Mouse (Mus musculus): Measurements from ENCODE around the gene Fbxl8.
A peak's percentile ranks its signal among the peaks of the same experiment; 100 is the strongest.
"Not testable (repeated sequence)": the region's sequence is repeated elsewhere in the genome, so short reads cannot be mapped to it uniquely, and the experiment has no call there.

The Fbxl8 gene

DNA sequence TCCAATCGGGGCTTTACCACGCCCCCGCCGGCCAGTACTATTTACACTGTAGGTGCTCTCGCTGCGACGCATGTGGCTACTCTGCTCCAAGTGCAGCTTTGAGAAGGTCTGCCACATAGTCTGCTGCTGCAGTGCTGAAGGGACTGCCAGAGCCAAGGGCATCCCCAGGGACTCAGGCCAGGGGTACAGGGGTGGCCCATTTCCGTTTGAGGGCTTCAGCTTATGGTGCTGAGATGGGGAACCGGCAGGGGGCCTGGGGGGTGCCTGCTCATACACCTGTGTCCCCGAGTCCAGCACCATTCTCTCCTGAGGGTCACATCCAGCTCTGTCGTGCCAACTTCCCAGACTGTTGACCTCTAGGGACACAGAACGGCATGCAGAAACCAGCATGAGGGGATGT is 21.1 kb downstream of the Fbxl8 start:
- no peak for DNase-seq

DNA sequence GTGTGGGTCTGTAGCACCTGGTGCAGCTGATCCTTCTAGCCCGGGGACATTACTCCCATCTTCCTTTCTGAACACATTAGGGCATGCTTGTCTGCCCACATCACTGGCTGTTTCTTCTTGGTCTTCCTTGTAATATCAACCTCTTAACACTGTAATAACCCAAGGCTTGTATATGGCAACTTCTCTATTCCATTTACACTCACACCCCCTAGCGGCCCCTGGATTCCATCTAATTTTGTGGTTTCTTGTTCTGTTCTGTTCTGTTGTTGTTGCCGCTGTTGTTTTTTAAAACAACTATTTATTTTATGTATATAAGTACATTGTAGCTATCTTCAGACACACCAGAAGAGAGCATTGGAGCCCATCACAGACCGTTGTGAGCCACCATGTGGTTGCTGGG is 22.5 kb downstream of the Fbxl8 start:
- DNase-seq, result no peak

DNA sequence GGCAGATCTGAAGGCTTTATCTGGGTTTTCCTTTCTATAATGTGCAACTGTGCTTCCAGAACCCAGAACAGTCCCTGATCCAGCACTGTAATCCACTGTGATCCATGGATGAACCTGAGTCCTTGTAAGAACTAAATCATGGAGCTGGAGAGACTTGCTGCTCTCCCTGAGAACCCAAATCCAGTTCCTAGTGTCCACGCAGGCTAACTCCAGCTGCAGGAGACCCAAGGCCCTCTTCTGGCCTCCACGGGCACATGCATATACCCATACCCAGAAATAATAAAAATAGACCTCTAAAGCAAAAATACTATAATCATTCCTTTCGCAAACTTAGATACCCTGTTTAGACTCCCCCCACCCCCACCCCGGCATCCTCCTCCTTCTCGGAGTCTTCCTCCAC is 23.8 kb downstream of the Fbxl8 start:
- DNase-seq, result no peak

DNA sequence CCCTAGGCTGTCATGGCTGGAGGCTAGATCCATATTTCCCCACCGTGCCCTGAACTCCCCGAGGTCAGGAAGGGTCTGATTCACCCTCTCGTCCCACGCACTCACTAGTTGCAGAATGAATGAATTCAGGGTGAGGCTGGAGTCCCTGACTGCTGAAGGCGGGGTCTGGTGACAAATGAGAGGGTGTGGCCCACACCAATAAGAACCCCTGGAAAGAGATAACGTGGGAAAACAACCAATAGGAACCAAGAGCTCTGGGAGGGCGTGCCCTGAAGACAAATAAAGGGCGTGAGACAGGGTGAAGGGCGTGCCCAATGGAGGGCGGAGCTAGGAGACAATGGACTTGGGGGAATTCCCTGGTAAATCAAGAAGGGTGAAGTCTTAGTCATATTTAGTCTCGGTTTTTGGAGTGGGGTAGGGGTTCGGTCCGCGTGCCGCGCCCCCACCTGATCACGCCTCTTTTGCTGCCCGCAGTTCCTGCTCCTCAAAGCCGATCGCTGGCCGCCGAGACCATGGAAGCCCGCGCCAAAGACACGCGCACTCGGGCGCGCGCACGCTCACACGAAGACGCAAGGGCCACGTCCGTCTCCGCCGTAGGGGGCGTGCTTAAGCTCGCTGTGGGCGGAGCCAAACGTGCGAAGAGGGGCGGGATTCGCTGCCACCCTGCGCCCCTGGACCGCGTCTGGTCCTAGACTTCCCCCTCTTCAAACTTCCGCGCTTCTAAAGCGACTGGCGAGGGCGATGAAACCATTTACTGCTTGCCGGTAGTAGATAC is 24.7 kb downstream of the Fbxl8 start:
- DNase-seq, result peak; percentile 90

DNA sequence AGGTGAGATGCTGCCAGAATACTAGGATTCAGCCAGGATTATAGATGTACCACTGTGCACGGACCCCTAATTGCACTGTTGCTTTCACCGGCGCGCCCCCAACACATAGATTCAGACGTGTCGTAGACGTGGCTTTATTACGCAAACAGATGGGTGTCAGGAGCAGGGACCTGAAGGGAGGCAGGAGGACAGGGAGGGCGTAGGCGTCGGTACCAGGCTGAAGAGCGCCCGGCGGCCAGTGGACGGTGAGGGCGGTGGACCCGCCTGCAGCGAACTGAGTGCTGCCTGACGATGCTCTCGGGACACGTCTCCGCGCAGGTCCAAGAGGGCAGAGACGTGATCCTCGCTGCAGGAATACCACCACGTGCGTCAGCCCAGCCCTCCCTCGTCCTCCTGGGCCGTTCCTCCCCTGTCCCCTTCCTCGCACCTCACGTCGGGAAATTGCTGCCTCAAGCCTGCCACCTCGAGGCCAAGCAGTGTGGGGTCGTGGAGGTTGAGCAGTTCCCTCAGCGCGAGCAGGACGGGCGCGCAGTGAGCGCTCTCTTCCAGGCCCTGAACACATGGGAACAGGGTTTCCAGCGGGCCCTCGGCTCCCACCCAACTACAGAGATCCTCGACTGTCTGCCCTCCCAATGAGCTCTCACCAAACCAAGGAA is 25.5 kb downstream of the Fbxl8 start, which contains the start of gene 4931428F04Rik:
TSS of gene 4931428F04Rik (minus strand) at position 60 of the 656 bp plus-strand sequence.
- no peak for DNase-seq

DNA sequence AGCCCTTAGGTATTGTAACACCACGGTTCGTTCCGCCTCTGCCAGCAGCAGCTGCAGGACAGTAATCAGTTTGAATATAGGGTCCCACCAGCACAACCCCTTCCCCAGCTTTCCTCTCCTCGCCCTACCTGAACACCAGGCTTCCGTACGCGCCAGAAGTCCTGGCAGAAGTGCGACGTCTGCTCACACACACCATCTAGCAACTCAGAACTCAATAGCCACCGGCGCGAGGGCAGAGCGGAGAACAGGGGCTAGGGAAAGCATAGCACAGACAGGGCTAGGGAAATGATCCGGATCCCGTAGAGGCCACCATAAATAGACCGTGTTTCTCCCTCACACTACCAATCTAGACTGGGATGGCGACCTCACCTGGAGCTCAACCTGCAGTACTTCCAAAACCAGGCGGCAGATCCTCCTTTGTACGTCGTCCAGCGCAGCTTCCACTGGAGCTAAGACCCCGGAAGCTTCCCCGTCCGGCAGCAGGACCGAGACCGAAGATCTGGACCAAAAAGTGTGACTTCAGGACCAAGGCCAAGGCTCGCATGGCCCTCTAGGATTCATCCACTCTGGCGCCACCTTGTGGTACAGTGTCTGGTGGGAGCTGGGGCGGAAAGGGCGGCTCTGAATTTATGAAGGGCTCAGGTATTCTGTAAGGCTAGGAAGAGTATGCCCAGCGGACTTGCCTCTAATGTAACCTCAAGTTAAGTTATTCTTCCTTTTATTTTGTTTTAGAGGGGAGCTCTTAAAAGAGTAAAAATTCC is 26.3 kb downstream of the Fbxl8 start:
- DNase-seq, result peak; percentile 92

DNA sequence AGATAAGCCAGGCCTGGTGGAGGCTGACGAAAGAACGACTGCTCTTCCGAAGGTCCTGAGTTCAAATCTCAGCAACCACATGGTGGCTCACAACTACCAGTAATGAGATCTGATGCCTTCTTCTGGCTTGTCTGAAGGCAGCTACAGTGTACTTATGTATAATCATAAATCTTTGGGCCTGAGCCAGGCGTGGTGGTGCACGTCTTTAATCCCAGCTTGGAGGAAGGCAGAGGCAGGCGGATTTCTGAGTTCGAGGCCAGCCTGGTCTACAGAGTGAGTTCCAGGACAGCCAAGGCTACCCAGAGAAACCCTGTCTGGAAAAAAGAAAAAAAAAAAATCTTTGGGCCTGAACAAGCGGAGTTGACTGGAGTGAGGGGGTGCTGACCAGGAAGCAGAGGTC is 26.9 kb downstream of the Fbxl8 start:
- not testable (repeated sequence) for DNase-seq

DNA sequence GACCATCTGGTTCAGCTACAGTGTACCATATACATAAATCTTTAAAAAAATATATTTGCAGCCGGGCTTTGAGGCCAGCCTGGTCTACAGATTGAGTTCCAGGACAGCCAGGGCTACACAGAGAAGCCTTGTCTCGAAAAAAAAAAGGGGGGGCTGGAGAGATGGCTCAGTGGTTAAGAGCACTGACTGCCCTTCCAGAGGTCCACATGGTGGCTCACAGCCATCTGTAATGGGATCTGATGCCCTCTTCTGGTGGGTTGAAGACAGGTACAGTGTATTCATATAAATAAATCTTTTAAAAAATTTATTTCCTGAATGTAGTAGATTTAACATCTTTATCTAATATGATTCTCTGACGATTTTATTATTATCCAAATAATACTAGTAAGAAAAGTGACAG is 27.4 kb downstream of the Fbxl8 start:
- DNase-seq, result not testable (repeated sequence)

DNA sequence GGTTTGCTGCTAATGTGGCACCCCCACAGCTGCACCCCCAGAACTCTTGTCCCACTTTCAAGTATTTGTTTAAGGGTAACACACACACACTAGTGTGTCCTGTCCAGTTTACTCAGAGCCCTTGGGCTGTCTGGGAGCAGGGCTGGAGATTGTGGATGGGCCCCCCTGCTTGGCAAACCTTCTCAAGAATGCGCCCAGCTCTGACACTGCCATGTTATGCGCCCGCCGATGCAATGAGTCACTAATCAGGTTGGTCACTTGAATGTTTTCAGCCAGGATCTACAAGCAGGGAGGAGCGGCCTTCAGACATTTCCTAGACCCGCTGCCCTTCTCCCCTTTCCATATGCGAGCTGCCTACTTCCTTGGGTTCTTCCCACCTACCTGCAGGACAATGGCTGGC is 28.0 kb downstream of the Fbxl8 start:
- no peak for DNase-seq

DNA sequence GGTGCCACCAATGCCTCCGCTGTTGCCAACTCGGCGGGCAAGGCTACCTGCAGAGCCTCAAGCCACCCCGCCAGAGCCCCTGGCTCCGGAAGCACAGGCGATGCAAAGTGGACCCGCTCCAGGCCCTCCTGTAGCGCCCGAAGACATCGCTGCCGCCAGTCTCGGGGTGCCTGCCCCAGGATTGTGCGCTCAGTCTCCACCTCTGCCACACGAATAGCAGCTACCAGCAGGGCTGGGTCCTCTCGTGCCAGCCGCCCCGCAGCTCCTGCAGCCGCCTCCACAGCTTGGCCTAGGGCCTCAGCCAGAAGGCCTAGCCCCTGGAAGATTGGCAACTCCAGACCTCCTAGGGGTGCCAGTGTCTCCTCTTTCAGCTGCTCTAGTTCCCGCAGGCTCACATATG is 29.0 kb downstream of the Fbxl8 start:
- no peak for DNase-seq

DNA sequence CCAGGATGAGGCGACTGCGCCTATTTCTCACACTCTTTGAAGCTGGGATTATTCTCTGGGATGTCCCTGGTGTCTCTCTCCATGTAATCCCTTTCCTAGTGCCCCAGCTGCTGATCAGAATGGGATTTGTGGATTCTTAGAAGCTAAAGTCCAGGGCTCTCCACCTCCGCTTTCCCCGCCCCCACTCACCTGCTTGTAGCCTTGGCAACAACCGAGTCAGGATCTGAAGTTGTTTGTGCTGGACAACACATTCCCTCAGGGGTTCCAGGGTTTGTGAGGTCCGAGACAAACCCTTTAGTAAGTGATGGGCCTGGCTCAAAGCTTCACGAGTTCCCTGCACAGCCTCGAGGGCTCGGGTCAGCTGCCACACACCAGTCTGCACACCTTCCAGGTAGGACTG is 30.3 kb downstream of the Fbxl8 start:
- no peak for DNase-seq

DNA sequence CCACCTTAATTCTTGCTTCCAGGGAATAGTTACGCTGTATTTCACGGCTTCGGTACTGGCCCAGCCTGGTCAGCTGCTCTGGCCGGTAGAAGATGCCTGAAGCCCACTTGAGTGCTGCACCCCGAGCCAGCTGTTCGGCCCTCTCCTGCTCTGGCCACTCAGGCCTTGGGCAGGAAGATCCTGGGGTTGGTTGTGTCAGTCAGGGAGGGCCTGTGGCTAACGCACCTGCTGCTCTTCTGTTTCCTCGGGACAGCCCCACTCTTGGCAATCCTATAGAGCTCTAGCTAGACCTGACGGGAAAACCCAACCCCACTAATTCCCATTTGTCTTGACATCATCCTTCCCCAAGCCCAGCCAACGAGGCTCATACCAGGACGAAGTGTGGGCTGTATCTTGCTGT is 30.8 kb downstream of the Fbxl8 start:
- no peak for DNase-seq

DNA sequence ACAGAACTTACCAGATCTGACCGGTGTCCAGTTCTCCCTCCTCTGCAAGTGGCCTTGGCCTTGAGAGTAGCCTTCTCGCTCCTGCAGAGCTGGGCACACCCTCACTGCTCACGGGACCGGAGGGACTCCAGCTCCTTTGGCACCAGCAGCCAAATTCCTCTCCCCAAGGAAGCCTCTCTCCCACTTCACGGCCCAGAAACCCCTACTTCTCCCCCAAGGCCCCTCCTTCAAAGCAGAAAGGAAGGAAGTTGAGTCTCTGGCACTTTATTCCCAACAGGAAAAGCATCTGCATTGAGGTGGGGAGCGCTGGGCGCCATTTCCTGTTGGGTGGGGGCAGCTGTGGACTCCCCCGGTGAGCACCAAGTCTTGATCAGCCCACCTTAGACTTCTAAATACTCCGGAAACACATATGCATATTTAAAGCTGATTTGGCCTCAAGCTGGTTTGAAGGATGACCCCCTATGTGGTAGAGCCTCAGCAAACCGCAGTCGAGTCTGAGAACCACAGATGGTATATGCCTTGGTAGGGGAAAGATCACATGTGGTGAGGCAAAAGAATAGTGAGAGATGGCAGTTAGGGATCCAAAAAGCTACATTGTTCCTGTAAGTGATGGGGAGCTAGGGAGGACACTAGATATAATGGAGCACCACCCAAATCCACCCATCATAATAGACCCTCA is 31.6 kb downstream of the Fbxl8 start, which contains the start of gene Exoc3l:
TSS of gene Exoc3l (minus strand) at position 207 of the 679 bp plus-strand sequence.
- DNase-seq, result peak; percentile 26

DNA sequence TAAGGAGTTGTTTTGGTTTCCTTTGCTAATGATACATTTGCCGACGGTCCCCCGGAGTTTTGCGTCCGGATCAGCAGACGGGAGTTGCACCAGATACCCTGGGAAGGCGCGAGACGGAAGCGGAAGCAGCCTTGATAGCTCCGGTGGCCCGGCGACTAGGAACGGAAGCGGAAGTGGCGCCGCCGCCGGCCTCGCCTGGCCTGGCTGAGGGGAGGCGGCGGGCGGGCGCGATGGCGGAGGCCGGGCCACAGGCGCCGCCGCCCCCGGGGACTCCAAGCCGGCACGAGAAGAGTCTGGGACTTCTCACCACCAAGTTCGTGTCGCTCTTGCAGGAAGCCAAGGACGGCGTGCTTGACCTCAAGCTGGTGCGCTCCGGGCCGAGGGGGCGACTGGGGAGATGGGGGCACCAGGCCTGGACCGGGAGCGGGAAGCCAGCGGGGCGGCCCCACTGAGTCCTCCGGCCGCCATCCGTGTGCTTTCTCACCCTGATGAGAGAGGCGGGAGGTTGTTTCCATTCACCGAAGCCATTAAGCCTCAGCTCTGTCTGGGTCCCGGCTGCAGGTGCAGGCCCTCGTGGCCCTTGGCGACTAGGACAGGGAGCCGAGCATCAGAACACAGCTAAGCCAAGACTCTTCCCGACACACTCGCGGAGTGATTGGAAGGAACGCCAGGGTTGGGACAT is 33.2 kb downstream of the Fbxl8 start, which contains the start of gene E2f4:
TSS of gene E2f4 (plus strand) at position 153 of the 682 bp plus-strand sequence.
- DNase-seq, result peak; percentile 93

DNA sequence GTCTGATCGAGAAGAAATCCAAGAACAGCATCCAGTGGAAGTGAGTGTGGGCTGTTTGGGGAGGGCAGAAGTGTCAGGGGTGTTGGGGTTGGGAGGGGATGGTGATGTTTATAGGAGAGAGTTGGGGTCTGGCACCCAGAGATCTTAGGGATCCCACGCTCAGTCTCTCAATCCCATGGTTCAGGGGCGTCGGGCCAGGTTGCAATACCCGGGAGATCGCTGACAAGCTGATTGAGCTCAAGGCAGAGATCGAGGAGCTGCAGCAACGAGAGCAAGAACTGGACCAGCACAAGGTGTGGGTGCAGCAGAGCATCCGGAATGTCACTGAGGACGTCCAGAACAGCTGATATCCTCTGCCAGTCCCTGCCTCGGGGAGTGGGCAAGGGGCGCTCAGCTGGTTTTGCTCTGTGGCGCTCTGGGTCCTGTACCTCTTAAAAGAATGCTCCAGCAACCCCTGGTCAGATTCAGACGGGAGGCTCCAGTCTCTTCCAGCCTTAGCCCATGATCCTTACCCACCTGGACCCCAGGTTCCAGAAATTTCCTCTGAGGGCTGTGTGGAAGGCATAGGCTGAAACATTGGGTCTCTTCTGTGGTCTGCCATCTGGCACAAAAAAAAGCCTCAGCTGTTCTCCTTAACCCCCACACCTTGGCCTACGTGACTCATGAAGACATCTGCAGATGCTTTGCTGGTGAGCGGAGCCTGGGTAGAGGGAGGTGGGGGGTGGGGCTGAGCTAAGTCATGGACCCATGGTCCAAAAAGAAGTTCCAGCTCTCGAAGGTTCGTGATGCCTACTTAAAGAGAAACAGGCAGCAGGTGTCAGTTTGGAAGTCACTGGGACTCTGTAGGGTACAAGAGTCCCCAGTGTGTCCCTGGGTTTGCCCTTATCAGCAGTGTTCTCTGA is 34.2 kb downstream of the Fbxl8 start:
- no peak for DNase-seq

DNA sequence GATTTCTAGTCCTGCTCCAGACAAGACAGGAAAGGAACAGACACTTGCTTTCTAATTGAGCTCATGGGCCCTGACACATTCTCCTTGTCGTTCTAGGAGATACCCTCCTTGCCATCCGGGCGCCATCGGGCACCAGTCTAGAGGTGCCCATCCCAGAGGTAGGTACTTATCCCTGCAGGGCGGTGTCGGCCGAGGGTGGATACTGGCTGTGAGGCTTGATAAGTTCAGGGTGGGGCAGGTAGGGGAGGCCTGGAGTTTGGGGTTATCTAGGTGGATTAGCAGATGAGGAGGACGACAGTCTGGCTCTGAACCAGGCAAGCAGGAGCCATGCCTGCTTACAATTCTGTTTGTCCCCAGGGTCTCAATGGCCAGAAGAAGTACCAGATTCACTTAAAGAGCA is 35.5 kb downstream of the Fbxl8 start:
- no peak for DNase-seq

DNA sequence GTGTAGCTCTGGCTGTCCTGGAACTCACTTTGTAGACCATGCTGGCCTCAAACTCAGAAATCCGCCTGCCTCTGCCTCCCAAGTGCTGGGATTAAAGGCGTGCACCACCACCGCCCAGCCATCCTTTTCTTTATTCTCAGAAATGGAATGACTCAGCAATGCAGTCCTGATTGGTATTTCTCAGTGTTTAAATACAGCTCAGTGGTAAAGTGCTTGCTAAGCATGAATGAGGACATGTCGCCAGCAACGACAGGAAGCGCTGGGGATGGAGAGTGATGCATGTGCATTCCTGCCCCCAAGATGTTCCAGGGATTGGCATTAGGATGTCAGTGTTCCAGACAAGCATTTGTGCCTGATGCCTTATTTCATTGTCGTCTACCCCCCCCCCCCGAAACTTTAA is 38.9 kb downstream of the Fbxl8 start:
- no peak for DNase-seq

DNA sequence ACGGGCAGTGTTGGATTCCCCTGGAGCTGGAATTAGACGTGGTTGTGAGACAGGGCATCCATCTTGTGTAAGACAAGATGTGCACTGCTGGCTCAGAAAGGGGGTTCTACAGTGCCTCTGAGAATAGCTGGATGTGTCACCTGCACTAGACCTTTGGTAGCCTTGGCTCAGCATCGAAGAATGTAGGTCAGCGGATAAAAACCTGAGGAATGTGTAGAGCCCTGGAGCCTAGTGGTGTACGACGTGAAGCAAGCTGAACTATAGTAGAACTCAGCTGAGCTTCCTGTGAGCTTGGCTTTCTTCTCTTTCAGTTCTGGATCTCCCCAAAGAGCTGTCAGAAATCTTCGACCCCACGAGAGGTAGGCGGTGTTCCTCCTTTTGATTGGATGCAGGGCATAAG is 39.4 kb downstream of the Fbxl8 start:
- DNase-seq, result no peak

DNA sequence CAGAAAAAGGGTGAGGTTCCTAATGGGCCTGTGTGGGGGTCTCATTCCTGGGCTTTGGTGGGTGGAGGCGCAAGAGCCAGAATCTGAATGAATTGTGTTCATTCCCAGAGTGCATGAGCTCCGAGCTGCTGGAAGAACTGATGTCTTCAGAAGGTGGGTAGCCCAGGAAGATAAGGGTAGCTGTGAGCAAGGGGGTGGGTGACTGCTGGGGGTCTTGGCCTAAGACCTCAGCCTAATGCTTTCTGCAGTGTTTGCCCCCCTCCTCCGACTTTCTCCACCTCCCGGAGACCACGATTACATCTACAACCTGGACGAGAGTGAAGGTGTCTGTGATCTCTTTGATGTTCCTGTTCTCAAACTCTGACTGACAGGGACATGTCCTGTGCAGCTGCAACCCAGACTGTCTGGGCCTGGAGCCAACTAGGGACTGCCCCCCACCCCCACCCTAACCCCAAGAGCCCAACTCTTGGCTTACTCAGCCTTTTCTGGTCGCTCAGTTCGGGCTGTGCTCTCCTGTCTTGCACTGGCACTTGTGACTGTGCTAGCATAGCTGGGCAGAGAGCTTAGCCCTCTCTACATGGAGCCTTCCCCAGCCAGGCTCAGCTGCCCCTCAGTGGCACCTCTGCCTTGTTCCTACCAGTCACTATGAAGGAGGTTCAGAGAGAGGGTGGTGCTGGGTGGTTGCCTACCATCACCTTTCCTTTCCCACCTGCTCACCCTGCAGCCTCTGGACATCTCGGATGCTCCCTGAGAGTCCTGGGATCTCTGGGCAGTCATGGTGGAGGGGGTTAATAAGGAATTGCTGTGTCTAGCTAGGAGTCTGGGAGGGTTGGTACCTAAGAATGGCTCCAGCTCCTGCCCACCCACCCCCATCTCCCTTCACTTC is 40.1 kb downstream of the Fbxl8 start:
- no peak for DNase-seq
